Mouse (Mus musculus): ENCODE measurements around the gene Lce1a1. TPM values are rescaled to one million over a fixed set of nuclear protein-coding genes. Genes with fewer than 3 reads are reported as not detected.

Lce1a1 gene
- polyA plus RNA-seq, 1 experiment from 2014 or later = not detected

DNA sequence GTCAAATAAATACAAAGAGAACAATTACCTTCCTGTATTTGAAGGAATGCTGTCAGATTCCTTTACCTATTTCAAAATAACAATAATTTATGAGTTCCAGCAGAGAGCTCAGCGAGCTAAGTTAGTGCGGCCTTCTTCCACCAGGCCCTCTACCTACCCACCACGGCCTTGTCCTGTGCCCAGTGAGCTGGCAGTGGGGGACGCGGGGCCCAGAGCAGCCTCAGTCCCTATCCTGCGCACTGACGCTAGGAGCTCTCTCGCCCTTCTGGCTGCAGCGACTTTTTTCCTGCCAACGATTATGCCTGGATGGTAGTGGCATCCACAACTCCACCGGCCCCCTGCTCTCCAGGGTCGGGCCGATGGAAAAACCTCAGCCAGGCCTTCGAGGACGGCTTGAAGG, 8.3 kb downstream of the Lce1a1 start:
- WGBS = 92% methylated on average over 15 of the region's 15 CpGs
- ATAC-seq (replicated peaks; ENCODE audit: insufficient number of reproducible peaks, low FRiP score, low TSS enrichment, low read depth) (no peak), DNase-seq (ENCODE audit: low spot score) (no peak)
- Histone ChIP-seq H3K36me3 (replicated peaks; ENCODE audit: control insufficient read depth, insufficient read depth, low read depth, low read length) (no peaks in the 10 kb centered on the region), H3K9ac (replicated peaks; ENCODE audit: low read length) (no peak overlapping the region), H3K9me3 (replicated peaks; ENCODE audit: control insufficient read depth, low read length) (no peaks in the 10 kb centered on the region), H3K4me2 (ENCODE audit: low read depth, low read length) (no peak overlapping the region), H3K27me3 (ENCODE audit: control insufficient read depth, insufficient read depth, low read length) (no peaks in the 10 kb centered on the region), H3K4me1 (ENCODE audit: control insufficient read depth, insufficient read depth, low read length) (no peaks in the 10 kb centered on the region), H3K4me3 (ENCODE audit: low read depth, low read length) (no peak overlapping the region), H3K27ac (replicated peaks; ENCODE audit: low read depth, low read length) (no peak overlapping the region)

DNA sequence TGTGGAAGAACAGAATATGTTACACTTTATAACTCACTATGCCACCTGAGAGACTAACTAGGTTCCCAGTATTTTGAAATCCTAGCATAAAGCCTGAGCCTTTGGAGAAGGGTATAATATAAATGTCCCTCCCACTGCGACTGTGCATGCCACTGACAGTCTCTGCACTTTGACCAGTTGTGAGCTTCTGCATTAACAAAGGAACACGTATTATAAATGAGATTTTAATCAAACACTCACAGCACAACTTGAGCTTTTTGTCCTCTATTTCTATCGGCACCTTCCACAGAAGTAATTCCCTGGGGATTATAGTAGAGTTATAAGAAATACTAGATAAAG, 9.5 kb downstream of the Lce1a1 start:
- Histone ChIP-seq H3K9me3 (replicated peaks; ENCODE audit: control insufficient read depth, low read length) (no peaks in the 10 kb centered on the region), H3K9ac (replicated peaks; ENCODE audit: low read length) (no peak overlapping the region), H3K27ac (replicated peaks; ENCODE audit: low read depth, low read length) (no peak overlapping the region), H3K36me3 (replicated peaks; ENCODE audit: control insufficient read depth, insufficient read depth, low read depth, low read length) (no peaks in the 10 kb centered on the region), H3K4me3 (ENCODE audit: low read depth, low read length) (no peak overlapping the region), H3K27me3 (ENCODE audit: control insufficient read depth, insufficient read depth, low read length) (no peaks in the 10 kb centered on the region), H3K4me1 (ENCODE audit: control insufficient read depth, insufficient read depth, low read length) (no peaks in the 10 kb centered on the region), H3K4me2 (ENCODE audit: low read depth, low read length) (no peak overlapping the region)
- WGBS = 81% methylated on average over 3 of the region's 3 CpGs
- no peak for DNase-seq (ENCODE audit: low spot score)
- ATAC-seq (replicated peaks; ENCODE audit: insufficient number of reproducible peaks, low FRiP score, low TSS enrichment, low read depth) = no peak

DNA sequence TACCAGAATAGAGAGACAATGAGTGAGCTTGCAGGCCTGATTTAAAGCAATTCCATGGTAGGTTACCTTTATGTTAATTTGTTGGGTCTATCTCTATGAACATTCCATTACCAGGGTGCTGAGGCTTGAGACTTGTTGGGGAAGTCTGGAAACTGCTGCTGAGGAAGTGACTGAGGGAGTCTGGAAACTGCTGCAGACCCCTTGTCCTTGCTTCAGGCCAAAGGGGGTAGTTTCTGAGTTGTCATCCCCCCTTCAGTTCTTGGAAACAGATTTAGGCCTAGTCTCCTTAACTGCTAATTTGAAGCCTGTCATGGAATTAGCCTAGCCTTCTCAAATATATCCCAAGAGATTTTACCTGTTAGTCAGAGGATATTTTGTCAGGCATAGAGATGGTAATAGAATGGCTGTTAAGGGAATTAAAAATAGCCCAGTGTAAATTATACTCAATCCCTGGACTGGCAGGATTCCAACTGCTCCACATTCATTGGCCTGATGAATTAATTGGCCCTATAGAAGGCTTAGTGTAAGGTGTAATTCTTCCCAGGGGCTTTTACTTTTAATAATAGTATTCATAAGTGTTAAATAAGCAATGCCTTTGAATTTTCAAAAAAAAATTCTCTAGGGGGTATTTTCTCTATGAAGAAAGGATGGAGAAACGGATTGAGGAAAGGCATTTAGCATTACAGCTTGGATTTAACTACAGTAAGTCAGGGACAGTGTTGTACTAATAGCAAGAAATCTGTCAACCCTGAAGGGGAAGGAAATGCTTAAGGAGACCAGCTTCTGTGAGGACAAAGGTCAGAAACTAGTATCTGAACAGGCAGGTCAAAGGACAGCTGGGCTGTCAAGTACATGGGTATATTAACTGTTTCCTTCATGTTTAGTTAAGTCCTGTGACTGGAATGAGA, 10.1 kb downstream of the Lce1a1 start:
- Histone ChIP-seq H3K36me3 (replicated peaks; ENCODE audit: control insufficient read depth, insufficient read depth, low read depth, low read length) (no peaks in the 10 kb centered on the region), H3K4me3 (ENCODE audit: low read depth, low read length) (no peak overlapping the region), H3K4me1 (ENCODE audit: control insufficient read depth, insufficient read depth, low read length) (no peaks in the 10 kb centered on the region), H3K27ac (replicated peaks; ENCODE audit: low read depth, low read length) (no peak overlapping the region), H3K9me3 (replicated peaks; ENCODE audit: control insufficient read depth, low read length) (no peaks in the 10 kb centered on the region), H3K4me2 (ENCODE audit: low read depth, low read length) (no peak overlapping the region), H3K27me3 (ENCODE audit: control insufficient read depth, insufficient read depth, low read length) (no peaks in the 10 kb centered on the region), H3K9ac (replicated peaks; ENCODE audit: low read length) (no peak overlapping the region)
- DNase-seq (ENCODE audit: low spot score) (no peak), ATAC-seq (replicated peaks; ENCODE audit: insufficient number of reproducible peaks, low FRiP score, low TSS enrichment, low read depth) (no peak)
- 42% methylated on average over 1 of the region's 1 CpGs for WGBS

DNA sequence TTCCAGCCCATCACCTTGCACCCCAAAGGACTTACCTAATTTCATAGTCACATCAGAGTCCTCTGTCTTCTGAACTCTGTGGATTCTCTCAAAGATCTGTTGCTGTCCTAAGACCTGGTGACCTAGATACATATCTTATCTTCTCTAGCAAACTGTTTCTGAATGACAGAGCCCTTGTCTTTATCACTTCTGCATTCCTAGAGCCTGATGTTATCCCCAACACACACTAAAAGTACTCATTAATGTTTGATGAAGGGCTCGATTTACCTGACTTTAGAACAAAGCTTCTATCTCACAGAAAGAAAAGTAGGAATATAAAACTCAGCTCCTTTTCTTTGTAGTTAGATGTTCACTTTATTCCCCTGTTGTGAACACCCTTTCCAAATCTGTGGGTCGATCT, 26.5 kb downstream of the Lce1a1 start, which contains the start of gene Lce6a:
Gene Lce6a, minus strand, starts transcription at position 101 of the 400 bp plus-strand sequence.
- Histone ChIP-seq H3K4me3 (ENCODE audit: low read depth, low read length) (no peak within 1 kb of the TSS), H3K36me3 (replicated peaks; ENCODE audit: control insufficient read depth, insufficient read depth, low read depth, low read length) (no peaks in the 10 kb centered on the region), H3K9me3 (replicated peaks; ENCODE audit: control insufficient read depth, low read length) (no peaks in the 10 kb centered on the region), H3K9ac (replicated peaks; ENCODE audit: low read length) (no peak within 1 kb of the TSS), H3K27me3 (ENCODE audit: control insufficient read depth, insufficient read depth, low read length) (no peaks in the 10 kb centered on the region), H3K27ac (replicated peaks; ENCODE audit: low read depth, low read length) (no peak within 1 kb of the TSS), H3K4me2 (ENCODE audit: low read depth, low read length) (no peak within 1 kb of the TSS), H3K4me1 (ENCODE audit: control insufficient read depth, insufficient read depth, low read length) (no peaks in the 10 kb centered on the region)
- no peak for DNase-seq (ENCODE audit: low spot score)
- 94% methylated on average over 2 of the region's 2 CpGs for WGBS
- no peak for ATAC-seq (replicated peaks; ENCODE audit: insufficient number of reproducible peaks, low FRiP score, low TSS enrichment, low read depth)

DNA sequence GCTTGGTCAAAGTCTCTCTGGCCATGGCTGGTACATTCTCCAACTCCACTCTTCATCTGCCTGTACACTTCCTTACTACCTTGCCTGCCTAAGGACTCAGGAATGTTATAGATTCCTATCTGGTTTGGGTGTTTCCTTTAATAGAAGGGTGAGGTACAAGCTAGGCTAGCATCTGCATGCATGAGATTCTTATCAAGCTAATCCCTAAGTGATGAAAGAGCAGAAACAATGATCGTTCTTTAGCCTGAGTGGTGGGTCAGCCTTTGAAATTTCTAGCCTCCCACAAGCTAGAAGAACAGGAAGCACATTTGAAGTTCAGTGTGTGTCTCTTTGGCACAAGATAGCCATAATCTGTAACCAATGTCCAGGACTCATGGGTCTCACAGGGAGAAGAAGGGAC, 38.3 kb downstream of the Lce1a1 start:
- no peak overlapping the region for H3K4me3 ChIP-seq (ENCODE audit: low read depth, low read length)
- no peak overlapping the region for H3K4me2 ChIP-seq (ENCODE audit: low read depth, low read length)
- DNase-seq (ENCODE audit: low spot score) = no peak
- no peak overlapping the region for H3K27ac ChIP-seq (replicated peaks; ENCODE audit: low read depth, low read length)
- WGBS = 58% methylated on average over 1 of the region's 1 CpGs
- no peaks in the 10 kb centered on the region for H3K4me1 ChIP-seq (ENCODE audit: control insufficient read depth, insufficient read depth, low read length)
- no peak for ATAC-seq (replicated peaks; ENCODE audit: insufficient number of reproducible peaks, low FRiP score, low TSS enrichment, low read depth)
- H3K9ac ChIP-seq (replicated peaks; ENCODE audit: low read length) = no peak overlapping the region
- H3K9me3 ChIP-seq (replicated peaks; ENCODE audit: control insufficient read depth, low read length) = no peaks in the 10 kb centered on the region
- no peaks in the 10 kb centered on the region for H3K36me3 ChIP-seq (replicated peaks; ENCODE audit: control insufficient read depth, insufficient read depth, low read depth, low read length)
- H3K27me3 ChIP-seq (ENCODE audit: control insufficient read depth, insufficient read depth, low read length) = no peaks in the 10 kb centered on the region

DNA sequence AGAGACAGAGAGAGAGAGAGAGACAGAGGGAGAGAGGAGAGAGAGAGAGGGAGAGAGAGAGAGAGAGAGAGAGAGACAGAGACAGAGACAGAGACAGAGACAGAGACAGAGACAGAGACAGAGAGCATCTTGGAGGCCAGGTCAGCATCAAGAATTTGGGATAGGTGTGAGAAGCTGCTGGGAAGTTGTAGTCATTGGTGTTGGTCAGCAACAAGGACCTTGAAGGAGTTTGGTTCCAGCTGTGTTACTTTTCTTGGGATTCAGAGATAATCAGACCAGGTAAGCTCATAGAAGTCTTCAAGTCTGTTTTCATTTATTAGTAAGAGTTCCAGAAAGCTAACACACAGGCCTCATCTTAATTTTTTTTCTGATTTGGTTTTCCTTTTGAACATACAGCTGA, 40.7 kb downstream of the Lce1a1 start, which contains the start of gene 2210017I01Rik:
Gene 2210017I01Rik, minus strand, starts transcription at position 101 of the 400 bp plus-strand sequence.
- Histone ChIP-seq H3K4me2 (ENCODE audit: low read depth, low read length) (no peak within 1 kb of the TSS), H3K4me1 (ENCODE audit: control insufficient read depth, insufficient read depth, low read length) (no peaks in the 10 kb centered on the region), H3K9ac (replicated peaks; ENCODE audit: low read length) (no peak within 1 kb of the TSS), H3K4me3 (ENCODE audit: low read depth, low read length) (no peak within 1 kb of the TSS), H3K27ac (replicated peaks; ENCODE audit: low read depth, low read length) (no peak within 1 kb of the TSS), H3K27me3 (ENCODE audit: control insufficient read depth, insufficient read depth, low read length) (no peaks in the 10 kb centered on the region), H3K36me3 (replicated peaks; ENCODE audit: control insufficient read depth, insufficient read depth, low read depth, low read length) (no peaks in the 10 kb centered on the region), H3K9me3 (replicated peaks; ENCODE audit: control insufficient read depth, low read length) (no peaks in the 10 kb centered on the region)
- ATAC-seq (replicated peaks; ENCODE audit: insufficient number of reproducible peaks, low FRiP score, low TSS enrichment, low read depth) = no peak
- no peak for DNase-seq (ENCODE audit: low spot score)

DNA sequence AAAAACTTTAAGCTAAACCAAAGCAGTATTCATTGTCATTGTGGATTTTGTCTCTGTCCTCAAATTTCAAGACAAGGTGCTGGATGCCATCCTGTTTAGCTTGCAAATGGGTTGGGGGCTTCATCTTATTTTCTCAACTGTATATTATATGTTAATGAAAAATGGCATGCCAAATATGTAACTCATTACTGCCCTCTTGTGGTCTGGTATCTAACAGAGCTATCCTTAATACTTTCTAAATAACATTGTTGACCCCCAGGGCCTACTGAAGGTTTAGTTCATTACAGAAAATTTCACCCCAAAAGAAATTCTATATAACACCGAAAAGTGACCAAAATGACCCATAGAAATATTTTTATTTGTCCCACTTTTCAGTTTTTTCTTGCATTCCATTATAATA, 45.9 kb downstream of the Lce1a1 start:
- DNase-seq (ENCODE audit: low spot score) (peak; percentile 62), ATAC-seq (replicated peaks; ENCODE audit: insufficient number of reproducible peaks, low FRiP score, low TSS enrichment, low read depth) (no peak)
- Histone ChIP-seq H3K4me1 (ENCODE audit: control insufficient read depth, insufficient read depth, low read length) (no peaks in the 10 kb centered on the region), H3K9me3 (replicated peaks; ENCODE audit: control insufficient read depth, low read length) (no peaks in the 10 kb centered on the region), H3K4me3 (ENCODE audit: low read depth, low read length) (no peak overlapping the region), H3K9ac (replicated peaks; ENCODE audit: low read length) (no peak overlapping the region), H3K27ac (replicated peaks; ENCODE audit: low read depth, low read length) (no peak overlapping the region), H3K36me3 (replicated peaks; ENCODE audit: control insufficient read depth, insufficient read depth, low read depth, low read length) (no peaks in the 10 kb centered on the region), H3K4me2 (ENCODE audit: low read depth, low read length) (no peak overlapping the region), H3K27me3 (ENCODE audit: control insufficient read depth, insufficient read depth, low read length) (no peaks in the 10 kb centered on the region)
- WGBS = 48% methylated on average over 1 of the region's 1 CpGs

DNA sequence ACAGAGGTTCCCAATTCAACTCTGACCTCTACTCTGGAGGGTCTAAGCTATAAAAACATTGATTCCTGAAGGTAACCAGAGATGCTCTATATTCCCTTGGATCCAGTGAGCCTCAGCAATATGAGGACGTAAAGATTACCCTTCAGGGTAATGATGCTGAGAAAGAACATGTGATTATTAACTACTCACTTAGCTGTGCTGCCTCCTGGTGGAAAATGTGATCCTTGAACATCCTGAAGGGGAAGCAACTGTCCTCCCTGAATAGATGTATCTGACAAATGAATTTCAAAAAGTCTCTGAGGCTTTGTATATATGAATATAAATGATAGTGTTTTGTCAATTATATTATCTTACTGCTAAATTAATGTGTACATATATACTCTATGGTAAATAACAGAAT, 47.7 kb downstream of the Lce1a1 start:
- DNase-seq (ENCODE audit: low spot score) = no peak
- no peak for ATAC-seq (replicated peaks; ENCODE audit: insufficient number of reproducible peaks, low FRiP score, low TSS enrichment, low read depth)
- Histone ChIP-seq H3K9me3 (replicated peaks; ENCODE audit: control insufficient read depth, low read length) (no peaks in the 10 kb centered on the region), H3K27ac (replicated peaks; ENCODE audit: low read depth, low read length) (no peak overlapping the region), H3K4me3 (ENCODE audit: low read depth, low read length) (no peak overlapping the region), H3K36me3 (replicated peaks; ENCODE audit: control insufficient read depth, insufficient read depth, low read depth, low read length) (no peaks in the 10 kb centered on the region), H3K4me1 (ENCODE audit: control insufficient read depth, insufficient read depth, low read length) (no peaks in the 10 kb centered on the region), H3K27me3 (ENCODE audit: control insufficient read depth, insufficient read depth, low read length) (no peaks in the 10 kb centered on the region), H3K4me2 (ENCODE audit: low read depth, low read length) (no peak overlapping the region), H3K9ac (replicated peaks; ENCODE audit: low read length) (no peak overlapping the region)
- WGBS = 42% methylated on average over 1 of the region's 1 CpGs

Measured in embryonic facial prominence, embryonic 11.5 days (tissue).